Mouse (Mus musculus): ENCODE measurements around the gene Otogl.

Gene Otogl

GRCm38 (mm10) chr10:107906453-107906852 is 5.5 kb downstream of the Otogl start:
- DNase-seq (ENCODE audit: low spot score in 2 of 2), result no peak

- no peak for DNase-seq (ENCODE audit: low spot score in 2 of 2)
These were observed 6.5 kb downstream of the Otogl start for GRCm38 (mm10) chr10:107905274-107906034.

DNA sequence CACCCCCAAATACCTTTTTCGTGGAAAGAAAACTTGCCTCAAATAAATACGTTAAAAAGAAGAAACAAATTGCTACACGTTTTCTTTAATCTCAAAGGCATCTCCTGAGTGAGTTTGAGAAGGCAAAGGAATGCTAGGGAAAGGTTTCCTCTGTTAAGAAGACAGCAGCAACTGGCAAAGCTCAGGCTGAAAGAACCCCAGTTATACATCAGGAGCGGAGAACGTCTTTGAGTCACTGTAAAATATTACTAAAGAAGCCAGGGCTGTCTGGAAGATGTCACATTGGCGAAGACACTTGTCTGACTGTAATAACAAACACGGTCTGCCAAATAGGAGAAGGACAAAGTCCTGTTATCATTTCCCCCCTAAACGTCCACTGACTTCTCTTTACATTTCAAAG is 10.0 kb downstream of the Otogl start:
- DNase-seq (ENCODE audit: low spot score in 2 of 2), result no peak

DNA sequence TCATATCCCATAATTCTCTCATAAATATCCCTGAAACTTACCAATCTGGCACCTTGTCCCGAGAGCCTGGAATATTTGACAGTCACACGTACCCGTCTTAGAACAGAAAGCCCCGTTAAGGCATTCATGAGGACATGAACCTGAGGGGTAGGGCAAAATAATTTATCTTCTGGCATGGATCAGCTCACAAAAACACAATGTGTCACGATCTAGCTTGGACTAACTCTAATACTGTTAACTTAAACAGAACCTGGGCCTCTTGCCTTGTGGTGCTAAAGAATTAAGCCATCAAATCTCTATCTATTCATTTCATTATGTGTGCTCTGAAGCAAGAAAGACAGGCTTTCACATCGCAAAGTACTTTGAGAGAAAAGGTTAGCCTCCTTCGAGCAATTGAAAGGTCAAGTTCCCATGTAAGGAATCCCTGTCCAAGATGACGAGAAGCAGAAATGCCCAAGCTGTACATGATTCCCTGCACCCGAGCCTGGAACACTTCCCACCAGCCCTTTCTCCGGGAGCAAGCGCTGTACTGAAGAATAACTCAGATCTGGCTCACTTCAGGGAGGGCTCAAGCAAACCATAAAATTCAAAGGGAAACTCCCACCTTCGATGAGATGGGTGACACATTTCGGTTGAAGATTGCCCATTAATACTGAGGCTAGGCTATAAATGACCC is 10.6 kb downstream of the Otogl start:
- DNase-seq (ENCODE audit: low spot score in 2 of 2), result no peak

DNA sequence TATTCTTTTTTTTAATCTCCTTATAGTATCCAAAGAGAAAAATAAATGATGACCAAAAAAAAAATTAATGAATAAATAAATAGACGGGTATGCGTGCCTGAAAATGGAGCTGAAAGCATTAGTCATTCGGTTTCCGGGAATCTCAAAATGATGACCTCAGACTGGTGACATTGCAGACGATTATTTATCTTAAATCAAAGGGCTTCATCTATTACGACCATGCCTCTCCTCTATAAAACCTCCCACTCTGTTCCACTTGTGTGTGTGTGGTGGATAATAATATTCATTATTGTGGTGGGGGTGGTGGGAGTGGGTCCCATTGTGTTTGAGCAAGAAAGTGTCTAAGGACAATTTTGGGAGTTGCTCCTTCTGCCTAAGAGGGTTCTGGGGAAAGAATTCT is 12.0 kb downstream of the Otogl start:
- DNase-seq (ENCODE audit: low spot score in 2 of 2), result no peak

GRCm38 (mm10) chr10:107896158-107896557 is 15.8 kb downstream of the Otogl start:
- DNase-seq (ENCODE audit: low spot score in 2 of 2), result no peak

DNA sequence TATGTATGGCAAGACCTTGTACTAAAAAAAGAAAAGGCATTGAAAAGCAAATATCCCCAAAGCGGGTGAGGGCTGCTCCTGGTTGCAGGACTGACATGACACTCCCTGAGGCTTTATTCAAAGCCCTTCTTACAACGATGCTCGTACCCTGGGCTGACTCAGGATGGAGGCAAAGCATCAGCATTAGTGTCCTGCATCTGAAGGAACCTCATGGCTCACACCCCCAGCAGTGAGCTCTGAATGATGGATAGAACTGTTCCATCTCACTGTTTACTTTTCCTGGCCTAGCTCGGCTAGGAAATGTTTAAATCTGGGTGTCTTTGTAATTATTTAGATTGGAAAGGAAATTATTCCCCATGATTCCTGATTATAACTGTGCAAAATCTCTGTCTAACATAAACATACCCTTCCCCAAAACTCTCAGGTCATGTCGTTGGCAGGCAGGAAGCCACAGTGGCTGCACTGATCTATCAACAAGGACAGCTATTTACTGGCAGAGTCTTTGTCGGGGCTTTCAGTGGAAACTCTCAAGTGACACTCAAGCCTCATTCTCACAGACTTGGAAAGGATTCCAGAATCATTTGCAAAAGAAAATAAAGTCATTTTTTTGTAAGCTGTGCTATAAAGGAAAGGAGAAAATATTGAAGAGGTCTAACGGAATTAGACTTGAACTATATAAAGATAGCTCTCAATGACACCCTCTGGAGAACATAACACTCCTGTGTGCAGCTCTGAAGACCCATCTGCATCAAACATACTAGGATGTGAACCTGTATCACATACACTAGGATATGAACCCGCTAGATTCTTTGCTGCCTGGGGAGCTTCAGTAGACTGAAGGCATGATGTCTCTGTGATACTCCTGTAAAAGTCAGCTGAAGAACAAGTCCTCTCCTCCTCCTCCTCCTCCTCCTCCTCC is 17.0 kb downstream of the Otogl start:
- DNase-seq (ENCODE audit: low spot score in 2 of 2), result no peak

DNA sequence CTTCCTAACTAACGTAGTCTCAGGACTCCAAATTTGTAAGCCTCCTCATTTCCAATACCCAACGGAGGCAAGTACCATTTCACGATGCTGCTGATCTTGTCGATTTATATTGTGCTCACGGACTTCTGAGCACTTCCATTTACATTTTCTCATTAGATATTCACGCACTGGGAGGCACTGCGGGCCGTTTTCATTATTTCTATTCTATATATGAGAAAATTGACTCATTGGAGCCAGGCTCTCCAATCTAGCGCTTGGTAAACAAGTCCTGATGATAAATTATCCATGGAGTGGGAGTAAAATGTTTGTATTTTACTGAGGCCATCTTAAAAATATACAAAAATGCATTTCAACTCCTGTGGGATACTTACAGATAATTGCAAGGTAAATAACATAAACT is 21.5 kb downstream of the Otogl start:
- no peak for DNase-seq (ENCODE audit: low spot score in 2 of 2)

DNA sequence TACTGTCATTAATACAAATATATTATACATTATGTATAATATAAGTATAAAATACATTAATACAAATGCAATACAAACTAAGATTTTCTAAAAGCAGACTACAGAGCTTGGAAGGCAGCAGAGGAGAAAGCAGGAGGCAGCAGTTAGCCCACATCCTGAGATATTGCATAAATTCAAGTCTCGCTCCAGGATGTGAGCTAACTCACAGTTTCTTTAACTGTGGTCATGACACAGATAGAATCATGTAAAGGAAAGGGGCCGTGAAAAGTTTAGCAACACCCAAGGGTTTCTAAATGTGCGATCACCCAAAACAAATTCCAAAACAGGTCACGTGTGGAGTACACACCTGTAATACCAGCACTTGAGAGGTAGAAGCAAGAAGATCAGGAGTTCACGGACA is 39.4 kb downstream of the Otogl start:
- DNase-seq (ENCODE audit: low spot score in 2 of 2), result no peak

DNA sequence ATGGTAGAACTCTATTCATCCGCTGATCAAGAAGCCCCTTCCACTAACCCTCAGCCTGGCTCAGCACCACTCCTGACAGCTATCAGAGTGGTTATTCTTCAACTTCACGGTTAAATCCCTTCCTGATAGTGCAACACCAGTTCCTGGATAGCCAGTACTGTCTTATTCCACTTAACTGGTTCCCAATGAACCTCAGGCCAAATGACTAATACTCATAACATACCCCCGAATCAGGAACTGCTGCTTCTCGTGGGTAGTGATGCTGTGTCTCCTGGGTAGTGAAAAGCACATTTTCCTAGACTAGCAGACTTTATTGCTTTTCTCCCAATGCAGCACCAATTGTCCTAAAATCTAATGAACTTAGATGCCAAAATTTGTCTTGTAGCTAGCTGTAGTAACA is 39.8 kb downstream of the Otogl start:
- no peak for DNase-seq (ENCODE audit: low spot score in 2 of 2)

DNA sequence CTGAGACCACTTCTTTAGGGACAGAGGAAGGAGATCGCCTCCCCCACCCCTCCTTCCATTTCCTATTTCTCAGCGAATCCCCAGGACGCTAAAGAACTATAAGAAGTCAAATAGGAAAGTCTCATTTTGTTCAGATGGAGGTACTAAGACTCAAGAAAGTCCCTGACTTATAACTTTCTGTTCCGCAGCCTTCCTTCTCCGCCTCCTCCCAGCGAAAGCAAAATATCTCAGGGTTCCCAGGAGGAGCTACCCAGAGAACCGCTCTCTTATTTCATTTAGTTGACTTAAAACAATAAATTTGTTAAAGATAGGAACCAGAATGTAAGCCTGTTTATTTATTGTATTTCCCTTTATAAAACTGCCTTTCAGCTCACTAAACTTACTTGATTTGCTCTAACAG is 41.4 kb downstream of the Otogl start:
- DNase-seq (ENCODE audit: low spot score in 2 of 2), result no peak

DNA sequence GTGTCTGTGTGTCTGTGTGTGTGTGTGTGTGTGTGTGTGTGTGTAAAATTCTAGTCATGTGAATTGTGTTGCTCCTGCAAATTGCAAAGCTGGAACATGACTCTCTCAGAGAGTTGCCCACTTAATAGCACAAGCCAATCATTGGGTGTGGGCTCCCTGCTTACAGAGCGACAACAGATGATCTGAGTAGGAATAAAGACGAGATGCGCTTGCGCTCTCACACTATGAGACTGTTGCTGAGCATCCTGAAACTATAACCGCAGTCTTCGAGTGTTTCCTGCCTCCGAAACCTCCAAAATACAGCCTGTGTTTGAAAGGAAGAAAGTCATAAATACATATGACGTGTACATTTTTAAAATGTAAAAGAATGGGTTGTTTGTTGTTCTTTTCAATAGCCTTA is 43.0 kb downstream of the Otogl start:
- no peak for DNase-seq (ENCODE audit: low spot score in 2 of 2)

DNA sequence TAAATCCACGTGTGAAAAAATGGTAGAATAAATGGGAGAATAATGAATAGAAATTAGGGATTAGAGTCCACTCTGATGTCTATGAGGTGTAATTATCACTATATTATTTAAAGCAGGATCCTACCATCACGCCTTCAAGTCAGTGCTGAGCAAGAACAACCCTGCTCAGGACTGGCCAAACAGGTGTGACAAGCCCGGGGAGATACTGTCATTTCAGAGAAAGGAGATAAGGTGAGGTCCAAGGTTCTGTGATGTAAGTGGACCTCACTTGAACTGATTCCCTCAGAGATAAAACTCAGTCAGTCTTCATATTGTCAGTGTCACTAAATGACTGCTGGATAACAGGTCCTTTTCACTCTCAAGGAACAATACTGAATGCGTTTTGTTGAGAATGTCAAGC is 44.5 kb downstream of the Otogl start:
- DNase-seq (ENCODE audit: low spot score in 2 of 2), result no peak

DNA sequence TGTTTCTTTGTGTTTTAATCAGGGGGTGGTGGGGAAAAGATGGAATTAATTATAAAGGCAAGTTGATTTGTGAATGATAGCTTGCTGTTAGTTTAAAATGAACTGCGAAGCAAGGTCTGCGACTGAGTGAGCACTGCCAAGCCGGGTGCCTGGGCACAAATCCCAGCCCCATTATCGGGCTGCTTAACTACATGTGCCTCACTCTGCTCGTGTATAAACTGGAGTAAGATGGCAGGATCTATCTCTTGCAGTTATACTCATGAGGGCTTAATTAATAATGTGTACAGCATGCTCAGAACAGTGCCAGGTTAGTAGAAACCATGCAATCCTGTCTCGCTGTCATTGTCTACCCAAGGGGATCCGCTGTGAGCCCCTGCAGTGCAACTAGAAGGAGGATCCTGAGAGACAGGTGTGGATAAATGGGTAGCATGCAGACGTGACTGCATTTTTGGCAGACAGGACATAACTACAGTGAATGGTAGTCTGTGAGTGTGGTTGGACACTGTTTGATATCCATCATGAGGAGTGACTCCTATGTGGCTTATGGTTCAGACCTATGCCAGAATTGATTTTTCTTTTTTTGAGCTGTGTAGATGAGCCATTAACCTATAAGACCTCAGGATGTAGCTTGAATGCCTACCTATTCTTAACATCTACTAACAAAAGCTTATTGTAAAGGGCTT is 51.6 kb downstream of the Otogl start:
- DNase-seq (ENCODE audit: low spot score in 2 of 2), result no peak

GRCm38 (mm10) chr10:107859220-107859619 is 52.7 kb downstream of the Otogl start:
- no peak for DNase-seq (ENCODE audit: low spot score in 2 of 2)

DNA sequence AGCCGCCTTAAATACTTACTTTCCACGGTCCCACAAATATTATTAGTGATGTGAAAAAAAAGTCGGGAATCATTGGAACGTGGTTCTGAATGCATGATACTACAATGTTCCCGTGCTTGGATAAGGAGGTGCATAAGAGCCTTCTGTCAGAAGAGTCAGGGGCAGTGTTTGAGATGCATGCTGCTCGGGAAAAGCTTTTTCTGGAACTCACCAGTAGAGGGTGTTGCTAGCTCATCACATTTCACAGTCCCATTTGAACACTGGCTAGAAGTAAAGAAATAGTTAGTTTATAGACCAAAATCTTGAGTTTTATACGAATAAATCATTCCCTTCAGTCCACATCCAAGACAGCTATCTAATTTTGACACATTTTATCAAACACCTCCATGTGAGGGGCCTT is 53.2 kb downstream of the Otogl start:
- DNase-seq (ENCODE audit: low spot score in 2 of 2), result no peak

DNA sequence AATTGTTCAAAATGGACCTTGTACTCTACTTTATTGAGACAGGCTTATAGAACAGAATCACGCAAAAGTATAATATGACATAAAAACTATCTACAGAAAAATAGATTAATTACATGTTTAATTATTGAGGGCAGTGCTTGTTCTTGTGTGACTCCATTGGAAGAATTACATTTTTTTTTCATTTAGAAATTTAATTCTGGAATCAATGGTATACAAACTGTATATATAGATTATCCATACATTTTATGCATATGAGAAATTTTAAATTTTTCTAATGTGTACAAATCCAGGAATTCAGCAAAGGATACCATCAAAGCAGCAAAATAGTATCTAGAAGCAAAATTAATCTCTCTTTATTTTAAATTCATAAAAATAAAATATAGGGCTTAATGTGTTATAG is 67.0 kb downstream of the Otogl start:
- no peak for DNase-seq (ENCODE audit: low spot score in 2 of 2)

DNA sequence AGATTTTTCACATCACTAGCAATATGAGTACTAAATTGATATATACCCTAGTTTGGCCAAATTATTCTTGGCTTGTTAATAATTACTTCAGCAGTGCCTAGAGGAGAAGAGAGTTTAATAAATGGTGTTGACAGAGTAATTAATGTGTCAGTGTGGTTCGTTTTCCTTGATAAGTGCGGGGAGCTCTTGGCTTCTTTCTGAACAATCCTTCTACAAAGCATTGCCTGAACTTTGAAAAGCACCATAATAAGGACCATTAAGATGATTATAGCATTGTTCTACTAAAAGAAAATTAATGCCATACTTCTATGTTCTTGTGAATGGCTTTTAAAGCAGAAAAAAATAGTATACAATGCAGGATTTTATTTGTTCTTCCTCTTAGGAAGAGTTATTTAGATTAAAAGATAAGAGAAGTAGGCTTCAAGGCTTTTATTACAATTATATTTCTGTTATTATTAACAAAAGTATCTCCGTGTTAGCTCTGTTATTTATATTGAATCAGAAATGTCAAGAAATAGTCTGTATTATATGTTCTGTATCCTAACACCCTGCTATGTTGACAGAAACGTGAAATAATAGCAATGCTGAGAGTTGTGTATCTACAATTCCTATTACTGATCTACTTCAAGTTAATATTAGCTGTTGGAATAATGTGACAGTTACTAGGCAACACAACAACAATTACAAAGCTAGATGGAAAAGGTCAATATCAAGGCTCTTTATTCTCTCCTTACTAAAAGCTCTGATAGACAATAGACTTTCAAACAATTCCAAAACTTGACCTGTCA is 77.3 kb downstream of the Otogl start:
- no peak for DNase-seq (ENCODE audit: low spot score in 2 of 2)

DNA sequence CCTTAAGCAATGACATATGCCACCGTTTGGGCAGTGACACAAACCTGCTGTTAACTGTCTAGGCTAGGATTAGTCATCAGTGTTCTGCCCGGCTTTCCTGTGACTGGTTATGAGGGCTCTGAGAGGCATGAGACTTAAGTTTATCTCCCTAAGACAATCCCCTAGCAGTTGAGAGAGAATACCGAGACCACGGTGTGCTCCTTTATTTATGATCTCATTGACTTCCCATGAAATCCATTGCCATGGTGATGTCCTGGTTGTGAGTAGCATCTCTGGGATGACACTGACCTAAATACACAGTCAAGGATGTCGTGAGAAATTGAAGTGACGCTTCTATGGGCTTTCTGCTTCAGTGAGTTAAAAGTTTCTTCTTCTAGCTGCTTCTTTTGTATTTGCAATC is 82.8 kb downstream of the Otogl start:
- DNase-seq (ENCODE audit: low spot score in 2 of 2), result no peak

DNA sequence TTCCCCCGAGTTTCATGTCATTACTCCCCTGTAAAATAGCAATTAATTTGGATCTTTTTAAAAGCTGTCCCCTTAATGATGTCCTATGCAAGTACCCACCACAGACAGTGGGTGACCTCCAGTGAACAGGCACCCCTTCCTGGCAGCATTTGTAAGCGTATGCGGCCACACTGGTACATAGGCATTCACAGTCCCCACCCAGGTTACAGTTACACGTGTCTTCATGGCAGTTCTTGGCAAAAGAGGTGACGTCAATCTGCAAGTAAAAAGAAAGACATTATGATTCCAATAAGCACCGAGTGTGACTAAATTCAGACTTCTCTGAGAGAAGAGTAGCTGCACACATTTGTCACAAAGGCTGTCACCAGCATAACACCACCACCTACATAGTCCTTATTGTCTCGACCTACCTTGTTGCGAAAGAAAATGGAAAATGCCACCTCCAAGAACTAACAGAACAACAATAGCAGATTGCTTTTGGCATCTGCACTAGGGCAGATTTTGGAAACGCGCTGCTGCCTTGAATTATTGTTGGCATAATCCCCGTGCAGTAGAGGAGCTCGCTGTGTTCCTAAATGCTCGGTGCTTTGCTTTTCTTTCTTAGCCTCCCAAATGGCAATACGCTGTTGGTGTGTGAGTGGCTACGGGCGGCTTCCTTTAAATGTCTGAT is 98.0 kb downstream of the Otogl start:
- DNase-seq (ENCODE audit: low spot score in 2 of 2), result no peak

All from spleen, postnatal 14 days (tissue).